Mouse (Mus musculus) liver, adult 2 months (tissue): Measurements from ENCODE around the gene Bnc2. TPM values are rescaled to one million over a fixed set of nuclear protein-coding genes. Genes with fewer than 3 reads are reported as not detected.

Experiments
- DNase-seq: peaks from one replicate; pipeline ENCODE4 v3.0.0-alpha.2; 2011; ENCODE audit warnings: low read depth, low spot score; ENCODE audit errors: extremely low read depth
- H3K27ac ChIP-seq: fragments of 200-500 bp; replicated peaks from 2 replicates; pipeline ENCODE4 v1.5.1; 2012; ENCODE audit warnings: low read depth, mild to moderate bottlenecking, control low read depth, inconsistent platforms, low read length; ENCODE audit not compliant: insufficient read depth
- H3K27me3 ChIP-seq: fragments of 200-500 bp; 2 replicates; pipeline ENCODE4 v1.6.1; 2012; ENCODE audit warnings: mild to moderate bottlenecking, moderate library complexity, low read length, inconsistent platforms; ENCODE audit not compliant: control insufficient read depth, insufficient read depth
- H3K36me3 ChIP-seq: fragments of 200-500 bp; 2 replicates; pipeline ENCODE4 v1.6.1; 2012; ENCODE audit warnings: low read length, inconsistent platforms; ENCODE audit not compliant: control insufficient read depth, insufficient read depth
- H3K4me1 ChIP-seq: fragments of 200-500 bp; 2 replicates; pipeline ENCODE4 v1.6.1; 2011; ENCODE audit warnings: low read length; ENCODE audit not compliant: control insufficient read depth, insufficient read depth
- H3K4me3 ChIP-seq: fragments of 200-500 bp; 2 replicates; pipeline ENCODE4 v1.5.1; 2011; ENCODE audit warnings: low read depth, mild to moderate bottlenecking, control low read depth, low read length, moderate library complexity; ENCODE audit not compliant: insufficient read depth
- H3K79me2 ChIP-seq: fragments of 200-500 bp; 2 replicates; pipeline ENCODE4 v1.6.1; 2012; ENCODE audit warnings: inconsistent platforms, mild to moderate bottlenecking, low read length, moderate library complexity; ENCODE audit not compliant: control insufficient read depth, insufficient read depth
- H3K9ac ChIP-seq: fragments of 200-500 bp; 2 replicates; pipeline ENCODE4 v1.6.1; 2012; ENCODE audit warnings: low read depth, mild to moderate bottlenecking, control low read depth, inconsistent platforms, low read length
- CTCF ChIP-seq: fragments of 200-500 bp; IDR thresholded peaks from 2 replicates; pipeline ENCODE4 v1.5.1; 2011; ENCODE audit warnings: low read depth, low read length, control low read depth
- POLR2A ChIP-seq: fragments of 200-500 bp; IDR thresholded peaks from 2 replicates; pipeline ENCODE4 v1.6.1; 2011; ENCODE audit warnings: low read length, control low read depth; ENCODE audit not compliant: insufficient read depth; ENCODE audit errors: extremely low read depth
- WGBS: fragments of 180-500 bp; shearing (Covaris S2); methylation state at CpG from one replicate; pipeline ENCODE4 v1.1.7; 2018; 5-methylcytosine and 5-hydroxymethylcytosine counted together
- polyA plus RNA-seq: library from polyadenylated mRNA; depleted of rRNA; stranded (reverse); fragments of >200 nt; gene quantifications from 2 replicates; pipeline ENCODE4 v1.2.3, GENCODE M21; 2012
- total RNA-seq: library from RNA; depleted of rRNA; stranded (reverse); fragments of >200 nt; gene quantifications from 2 replicates; pipeline ENCODE4 v1.2.3, GENCODE M21; 2014

Gene Bnc2
- total and polyA plus RNA-seq, 2 experiments = 0.09 to 0.12 TPM

DNA sequence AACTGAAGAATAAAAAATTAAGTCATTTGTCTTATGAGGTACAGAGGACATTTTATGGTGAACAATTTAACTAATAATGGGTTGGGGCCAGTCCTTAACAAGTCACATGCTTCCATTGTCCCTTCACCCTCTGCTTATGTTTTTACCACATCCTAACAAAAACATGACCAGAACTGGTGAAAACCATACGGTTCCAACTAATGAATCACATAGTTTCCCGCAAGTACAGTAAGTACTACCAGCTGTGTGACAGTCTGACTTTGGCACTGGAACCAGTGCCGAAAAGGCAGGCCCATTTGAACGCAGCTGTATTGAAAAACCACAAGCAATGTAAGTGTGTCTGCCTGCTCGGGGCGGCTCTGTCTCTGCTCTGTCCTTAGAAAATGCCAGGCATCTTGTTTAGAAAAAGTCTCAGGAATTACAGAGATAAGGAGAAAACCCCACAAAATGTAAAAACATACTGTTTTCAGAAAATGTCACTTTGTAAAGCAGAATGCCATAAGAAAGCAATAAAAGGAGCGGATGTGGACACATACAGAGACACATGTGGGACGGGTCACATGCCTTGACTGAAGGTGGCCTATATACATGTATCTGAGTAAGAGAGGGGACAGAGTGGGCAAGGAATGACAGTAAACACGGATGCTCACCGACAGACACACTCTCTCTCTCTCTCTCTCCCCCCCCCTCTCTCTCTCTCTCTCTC, 217.4 kb downstream of the Bnc2 start:
- DNase-seq = no peak
- Histone ChIP-seq H3K9ac (no peak overlapping the region), H3K79me2 (no peaks in the 10 kb centered on the region), H3K4me3 (no peak overlapping the region), H3K27me3 (no peaks in the 10 kb centered on the region), H3K36me3 (no peaks in the 10 kb centered on the region), H3K27ac (no peak overlapping the region), H3K4me1 (no peaks in the 10 kb centered on the region; the same call in 1 of the 2 replicates)
- WGBS = 85% methylated on average over 10 of the region's 10 CpGs
- TF ChIP-seq POLR2A = no peak
- TF ChIP-seq CTCF = no peak

DNA sequence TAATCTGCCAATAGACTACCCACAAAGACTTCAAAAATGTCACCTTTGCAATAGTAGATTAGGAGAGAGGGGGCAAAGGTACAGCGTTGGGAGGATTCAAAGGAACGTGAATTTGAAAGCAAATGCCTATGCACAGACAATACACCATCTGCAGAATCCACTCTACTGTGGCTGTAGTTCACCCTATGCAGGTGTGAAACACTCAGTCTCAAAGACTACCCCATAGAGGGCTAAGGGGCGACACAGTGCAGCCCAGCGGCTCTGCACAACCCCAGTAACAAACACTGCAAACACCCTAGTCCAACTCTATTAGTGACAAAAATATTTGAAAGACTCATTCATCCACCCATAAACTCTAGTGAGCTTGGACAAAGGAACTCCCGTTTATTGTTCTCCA, 218.2 kb downstream of the Bnc2 start:
- Histone ChIP-seq H3K9ac (no peak overlapping the region), H3K27me3 (no peaks in the 10 kb centered on the region), H3K27ac (no peak overlapping the region), H3K79me2 (no peaks in the 10 kb centered on the region), H3K4me3 (no peak overlapping the region), H3K36me3 (no peaks in the 10 kb centered on the region), H3K4me1 (no peaks in the 10 kb centered on the region; the same call in 1 of the 2 replicates)
- no peak for TF ChIP-seq CTCF
- TF ChIP-seq POLR2A = no peak
- no peak for DNase-seq
- WGBS = 90% methylated on average over 5 of the region's 5 CpGs

- Histone ChIP-seq H3K9ac (no peak overlapping the region), H3K4me3 (no peak overlapping the region), H3K79me2 (no peaks in the 10 kb centered on the region), H3K36me3 (no peaks in the 10 kb centered on the region), H3K27me3 (no peaks in the 10 kb centered on the region), H3K4me1 (no peaks in the 10 kb centered on the region; the same call in 1 of the 2 replicates), H3K27ac (no peak overlapping the region)
- peak; percentile 21 for DNase-seq
- WGBS = 92% methylated on average over 16 of the region's 16 CpGs
- TF ChIP-seq CTCF = no peak
- no peak for TF ChIP-seq POLR2A
Measured at GRCm38 (mm10) chr4:84456198-84456852, 218.8 kb downstream of the Bnc2 start.

DNA sequence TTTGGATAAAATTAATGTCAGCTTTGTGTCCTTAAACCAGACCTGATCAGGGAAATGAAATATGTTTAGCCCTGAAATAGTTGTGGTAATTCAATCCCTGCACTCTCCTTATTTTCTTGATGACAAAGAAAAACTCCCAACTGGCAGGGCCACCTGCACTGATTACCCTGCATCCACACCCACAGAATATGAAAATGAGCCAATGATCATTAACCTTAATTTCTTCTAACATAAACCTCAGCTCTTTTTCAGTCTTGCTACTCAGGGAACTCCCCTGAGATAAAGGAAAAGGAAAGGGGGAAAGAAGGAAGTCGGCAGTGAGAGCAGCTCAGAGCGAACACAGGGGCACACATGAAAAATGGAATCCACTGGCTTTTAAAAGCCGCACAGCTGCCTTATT, 220.6 kb downstream of the Bnc2 start:
- no peak for TF ChIP-seq POLR2A
- H3K4me3 ChIP-seq = no peak overlapping the region
- WGBS = 75% methylated on average over 3 of the region's 3 CpGs
- no peak overlapping the region for H3K27ac ChIP-seq
- H3K79me2 ChIP-seq = no peaks in the 10 kb centered on the region
- H3K36me3 ChIP-seq = no peaks in the 10 kb centered on the region
- no peaks in the 10 kb centered on the region; the same call in 1 of the 2 replicates for H3K4me1 ChIP-seq
- no peak for DNase-seq
- no peak overlapping the region for H3K9ac ChIP-seq
- no peaks in the 10 kb centered on the region for H3K27me3 ChIP-seq

DNA sequence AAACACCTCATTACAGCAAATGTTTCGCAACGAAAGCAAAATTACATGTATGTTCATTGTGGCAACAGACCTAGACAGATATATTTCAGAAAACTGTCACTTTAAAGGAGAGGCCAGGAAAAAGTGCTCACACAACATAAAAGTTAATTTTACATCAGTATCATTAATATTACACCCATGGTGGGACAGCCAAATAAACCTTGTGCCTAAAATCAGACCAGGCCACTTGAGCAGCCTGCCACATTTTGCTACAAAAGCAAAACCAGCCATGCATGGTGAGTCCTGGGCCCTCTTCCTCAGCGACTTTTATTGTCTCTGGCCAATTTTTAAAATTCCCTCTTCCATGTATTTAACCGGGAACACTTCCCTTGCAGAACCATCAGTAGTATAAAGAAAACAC, 221.5 kb downstream of the Bnc2 start:
- H3K4me3 ChIP-seq = no peak overlapping the region
- H3K9ac ChIP-seq = no peak overlapping the region
- H3K27ac ChIP-seq = no peak overlapping the region
- no peaks in the 10 kb centered on the region for H3K79me2 ChIP-seq
- WGBS = 87% methylated on average over 4 of the region's 4 CpGs
- TF ChIP-seq CTCF (no peak), POLR2A (no peak)
- H3K36me3 ChIP-seq = no peaks in the 10 kb centered on the region
- no peak for DNase-seq
- no peaks in the 10 kb centered on the region; the same call in 1 of the 2 replicates for H3K4me1 ChIP-seq
- H3K27me3 ChIP-seq = no peaks in the 10 kb centered on the region

DNA sequence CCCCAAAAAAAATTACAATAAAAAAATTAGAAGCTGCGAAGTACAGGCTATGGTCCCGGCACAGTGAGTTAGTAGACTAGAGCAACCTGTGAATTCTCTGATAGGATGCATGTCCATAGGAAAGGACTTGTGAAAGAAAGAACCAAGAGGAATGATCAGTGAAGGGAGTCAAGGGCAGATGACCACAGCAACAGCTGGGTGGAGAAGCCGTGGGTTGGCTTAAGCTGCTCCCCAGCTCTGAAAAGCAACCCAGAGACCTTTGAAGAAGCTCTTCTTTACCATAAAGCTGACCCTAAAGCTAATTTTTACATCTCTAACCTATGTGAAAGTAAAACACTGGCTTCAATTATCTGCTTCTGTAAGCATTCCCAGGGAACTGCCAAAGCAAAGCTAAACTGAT, 222.4 kb downstream of the Bnc2 start:
- no peaks in the 10 kb centered on the region for H3K36me3 ChIP-seq
- H3K27me3 ChIP-seq = no peaks in the 10 kb centered on the region
- DNase-seq = no peak
- TF ChIP-seq POLR2A (no peak), CTCF (no peak)
- 95% methylated on average over 3 of the region's 3 CpGs for WGBS
- no peaks in the 10 kb centered on the region for H3K79me2 ChIP-seq
- H3K4me3 ChIP-seq = no peak overlapping the region
- no peak overlapping the region for H3K27ac ChIP-seq
- no peak overlapping the region for H3K9ac ChIP-seq
- no peaks in the 10 kb centered on the region; the same call in 1 of the 2 replicates for H3K4me1 ChIP-seq
